Mouse (Mus musculus) cerebellum, adult 2 months (tissue): ENCODE results near the gene Rprd1b.

Experiments
- CTCF ChIP-seq: fragments of 200-500 bp; IDR thresholded peaks from 2 replicates; pipeline ENCODE4 v1.5.1; 2011; ENCODE audit warnings: low read depth, mild to moderate bottlenecking, control low read depth, low read length, moderate library complexity, borderline replicate concordance; ENCODE audit not compliant: insufficient read depth
- POLR2A ChIP-seq: fragments of 200-500 bp; IDR thresholded peaks from 2 replicates; pipeline ENCODE4 v1.6.1; 2011; ENCODE audit warnings: low read length, control low read depth, borderline replicate concordance; ENCODE audit not compliant: insufficient read depth

- no peak for TF ChIP-seq CTCF
- TF ChIP-seq POLR2A, result no peak
These were observed 148.5 kb downstream of the Rprd1b start for GRCm38 (mm10) chr2:158176763-158177162.
